Mouse (Mus musculus) embryonic fibroblast, embryonic 13.5 days (primary cell): ENCODE measurements around the gene C1qtnf1.

Experiments
- CTCF ChIP-seq: IDR thresholded peaks from 2 replicates; pipeline ENCODE4 v1.5.1; 2011; ENCODE audit warnings: mild to moderate bottlenecking, control low read depth, low read length, moderate library complexity, borderline replicate concordance; ENCODE audit not compliant: insufficient read depth
- POLR2A ChIP-seq: IDR thresholded peaks from 2 replicates; pipeline ENCODE4 v1.6.1; 2011; ENCODE audit warnings: low read depth, mild to moderate bottlenecking, control low read depth, low read length, moderate library complexity

- TF ChIP-seq POLR2A (no peak), CTCF (no peak)
These were observed 51.8 kb downstream of the C1qtnf1 start for GRCm38 (mm10) chr11:118479776-118480175.
